Mouse (Mus musculus) forebrain, embryonic 16.5 days (tissue): ENCODE measurements around the gene Psen2. TPM values are rescaled to one million over a fixed set of nuclear protein-coding genes. Genes with fewer than 3 reads are reported as not detected.

Experiments
- ATAC-seq: fragments of 200-750 bp; cut with Nextera tagmentation; 2 replicates; pipeline ENCODE4 v1.8.0; 2017; ENCODE audit warnings: mild to moderate bottlenecking, moderate library complexity
- H3K27ac ChIP-seq: fragments of 300-500 bp; sonication (generic); 2 replicates; pipeline ENCODE4 v1.5.1; 2014; ENCODE audit warnings: low read length, control low read depth
- H3K27me3 ChIP-seq: fragments of 300-500 bp; sonication (generic); replicated peaks from 2 replicates; pipeline ENCODE4 v1.6.1; 2014; ENCODE audit warnings: low read length; ENCODE audit not compliant: control insufficient read depth, insufficient read depth
- H3K36me3 ChIP-seq: fragments of 300-500 bp; sonication (generic); 2 replicates; pipeline ENCODE4 v1.6.1; 2014; ENCODE audit not compliant: control insufficient read depth, insufficient read depth
- H3K4me1 ChIP-seq: fragments of 300-500 bp; sonication (generic); replicated peaks from 2 replicates; pipeline ENCODE4 v1.6.1; 2014; ENCODE audit warnings: low read length; ENCODE audit not compliant: control insufficient read depth, insufficient read depth
- H3K4me2 ChIP-seq: fragments of 300-500 bp; sonication (generic); 2 replicates; pipeline ENCODE4 v1.6.1; 2014; ENCODE audit warnings: mild to moderate bottlenecking, low read length, control low read depth
- H3K4me3 ChIP-seq: fragments of 300-500 bp; sonication (generic); replicated peaks from 2 replicates; pipeline ENCODE4 v1.5.1; 2014; ENCODE audit warnings: mild to moderate bottlenecking, low read length, control low read depth
- H3K9ac ChIP-seq: fragments of 300-500 bp; sonication (generic); replicated peaks from 2 replicates; pipeline ENCODE4 v1.6.1; 2014; ENCODE audit warnings: low read depth, low read length, control low read depth
- H3K9me3 ChIP-seq: fragments of 300-500 bp; sonication (generic); 2 replicates; pipeline ENCODE4 v1.6.1; 2016; ENCODE audit warnings: low read length; ENCODE audit not compliant: control insufficient read depth
- WGBS: fragments of 180-500 bp; shearing (Covaris S2); extraction: QIAGEN DNeasy Blood & Tissue Kit; methylation state at CpG from one replicate; pipeline ENCODE4 v1.1.7; 2014; 5-methylcytosine and 5-hydroxymethylcytosine counted together
- polyA plus RNA-seq: library from polyadenylated mRNA; unstranded; fragments of >200 nt; fragmentation: Nextera tagmentation; extraction: Ambion mirVana; gene quantifications from 2 replicates; pipeline ENCODE4 v1.2.1, GENCODE M21; 2015

The Psen2 gene
- polyA plus RNA-seq, 1 experiment from 2014 or later, result 14.7 TPM

GRCm38 (mm10) chr1:180231729-180232128 lies 31.5 kb downstream of the Psen2 start:
- Histone ChIP-seq H3K36me3 (no peaks in the 10 kb centered on the region), H3K27me3 (no peaks in the 10 kb centered on the region), H3K4me1 (no peaks in the 10 kb centered on the region), H3K4me3 (no peak overlapping the region), H3K4me2 (no peak overlapping the region), H3K9ac (no peak overlapping the region), H3K27ac (no peak overlapping the region), H3K9me3 (peaks cover 4% of the 10 kb centered on the region)
- no peak for ATAC-seq
- WGBS, result 57% methylated on average over 3 of the region's 3 CpGs

GRCm38 (mm10) chr1:180230580-180230979 lies 32.7 kb downstream of the Psen2 start:
- peaks cover 4% of the 10 kb centered on the region for H3K9me3 ChIP-seq
- H3K4me3 ChIP-seq, result no peak overlapping the region
- no peak overlapping the region for H3K9ac ChIP-seq
- H3K4me1 ChIP-seq, result peaks cover 3% of the 10 kb centered on the region; the same call in 1 of the 2 replicates
- 17% methylated on average over 2 of the region's 2 CpGs for WGBS
- H3K4me2 ChIP-seq, result no peak overlapping the region
- H3K36me3 ChIP-seq, result no peaks in the 10 kb centered on the region
- H3K27me3 ChIP-seq, result no peaks in the 10 kb centered on the region
- no peak overlapping the region for H3K27ac ChIP-seq
- no peak for ATAC-seq

- Histone ChIP-seq H3K4me3 (no peak overlapping the region), H3K9me3 (peaks cover 4% of the 10 kb centered on the region), H3K27ac (no peak overlapping the region), H3K4me1 (peaks cover 3% of the 10 kb centered on the region; the same call in 1 of the 2 replicates), H3K9ac (no peak overlapping the region), H3K27me3 (no peaks in the 10 kb centered on the region), H3K36me3 (no peaks in the 10 kb centered on the region), H3K4me2 (no peak overlapping the region)
- ATAC-seq, result no peak
- WGBS, result 87% methylated on average over 7 of the region's 7 CpGs
Observed at GRCm38 (mm10) chr1:180229906-180230305, 33.3 kb downstream of the Psen2 start.

- Histone ChIP-seq H3K9me3 (peaks cover 4% of the 10 kb centered on the region), H3K27ac (no peak overlapping the region), H3K4me2 (no peak overlapping the region), H3K27me3 (no peaks in the 10 kb centered on the region), H3K9ac (no peak overlapping the region), H3K4me1 (peaks cover 3% of the 10 kb centered on the region; the same call in 1 of the 2 replicates), H3K36me3 (no peaks in the 10 kb centered on the region), H3K4me3 (no peak overlapping the region)
- 87% methylated on average over 12 of the region's 12 CpGs for WGBS
- no peak for ATAC-seq
Observed at GRCm38 (mm10) chr1:180228854-180229253, 34.4 kb downstream of the Psen2 start.

- Histone ChIP-seq H3K4me3 (no peak overlapping the region), H3K9me3 (peaks cover 4% of the 10 kb centered on the region), H3K4me1 (peaks cover 3% of the 10 kb centered on the region; the same call in 1 of the 2 replicates), H3K27ac (no peak overlapping the region), H3K4me2 (no peak overlapping the region; the same call in 1 of the 2 replicates), H3K9ac (no peak overlapping the region), H3K27me3 (no peaks in the 10 kb centered on the region), H3K36me3 (no peaks in the 10 kb centered on the region)
- ATAC-seq, result no peak
- 79% methylated on average over 3 of the region's 3 CpGs for WGBS
Observed at GRCm38 (mm10) chr1:180226766-180227165, 36.5 kb downstream of the Psen2 start.

- Histone ChIP-seq H3K27me3 (no peaks in the 10 kb centered on the region), H3K9me3 (peaks cover 4% of the 10 kb centered on the region), H3K9ac (peak overlapping the region; percentile 52), H3K27ac (no peak overlapping the region), H3K4me2 (peak overlapping the region; percentile 87), H3K4me1 (peaks cover 3% of the 10 kb centered on the region; the same call in 1 of the 2 replicates), H3K36me3 (no peaks in the 10 kb centered on the region), H3K4me3 (peak overlapping the region; percentile 49)
- 10% methylated on average over 12 of the region's 12 CpGs for WGBS
- peak; percentile 65 for ATAC-seq
Observed at GRCm38 (mm10) chr1:180226221-180226713, 37.0 kb downstream of the Psen2 start.

GRCm38 (mm10) chr1:180225500-180226220 lies 37.6 kb downstream of the Psen2 start:
- H3K27me3 ChIP-seq, result no peaks in the 10 kb centered on the region
- peak; percentile 91 for ATAC-seq
- H3K9ac ChIP-seq, result peak overlapping the region; percentile 52
- 14% methylated on average over 21 of the region's 21 CpGs for WGBS
- peaks cover 3% of the 10 kb centered on the region; the same call in 1 of the 2 replicates for H3K4me1 ChIP-seq
- H3K4me3 ChIP-seq, result peak overlapping the region; percentile 49
- H3K9me3 ChIP-seq, result peaks cover 4% of the 10 kb centered on the region
- no peaks in the 10 kb centered on the region for H3K36me3 ChIP-seq
- no peak overlapping the region for H3K27ac ChIP-seq
- peak overlapping the region; percentile 87 for H3K4me2 ChIP-seq

- Histone ChIP-seq H3K36me3 (no peaks in the 10 kb centered on the region), H3K4me3 (no peak overlapping the region), H3K4me1 (peaks cover 3% of the 10 kb centered on the region; the same call in 1 of the 2 replicates), H3K9me3 (no peaks in the 10 kb centered on the region), H3K27ac (no peak overlapping the region), H3K9ac (no peak overlapping the region), H3K27me3 (no peaks in the 10 kb centered on the region), H3K4me2 (no peak overlapping the region)
- 75% methylated on average over 1 of the region's 1 CpGs for WGBS
- no peak for ATAC-seq
Observed at GRCm38 (mm10) chr1:180222007-180222406, 41.2 kb downstream of the Psen2 start.

- no peak overlapping the region for H3K4me2 ChIP-seq
- H3K36me3 ChIP-seq, result no peaks in the 10 kb centered on the region
- no peaks in the 10 kb centered on the region for H3K27me3 ChIP-seq
- H3K4me3 ChIP-seq, result no peak overlapping the region
- H3K4me1 ChIP-seq, result no peaks in the 10 kb centered on the region; the same call in 1 of the 2 replicates
- no peaks in the 10 kb centered on the region for H3K9me3 ChIP-seq
- WGBS, result 89% methylated on average over 19 of the region's 19 CpGs
- H3K27ac ChIP-seq, result no peak overlapping the region
- H3K9ac ChIP-seq, result no peak overlapping the region
- ATAC-seq, result no peak
Observed at GRCm38 (mm10) chr1:180220791-180221542, 42.3 kb downstream of the Psen2 start.
